Mouse (Mus musculus): Measurements from ENCODE around the gene Zfp266. TPM values are rescaled to one million over a fixed set of nuclear protein-coding genes. Genes with fewer than 3 reads are reported as not detected.
A peak's percentile ranks its signal among the peaks of the same experiment; 100 is the strongest.
"Not testable (repeated sequence)": the region's sequence is repeated elsewhere in the genome, so short reads cannot be mapped to it uniquely, and the experiment has no call there.

Gene Zfp266
- 50.7 and 56.7 TPM in 2 replicates for polyA plus RNA-seq (2014; fragmentation: Nextera tagmentation; extraction: Ambion mirVana)

- WGBS (ENCODE audit: insufficient replicate concordance) = under 1% methylated on average over 46 of the region's 46 CpGs
- Histone ChIP-seq H3K4me2 (peak within 1 kb of the TSS; percentile 88), H3K27me3 (ENCODE audit: control insufficient read depth, insufficient read depth, low read length) (no peaks in the 10 kb centered on the region), H3K9me3 (replicated peaks; ENCODE audit: control insufficient read depth, low read length) (no peaks in the 10 kb centered on the region), H3K9ac (ENCODE audit: low read depth, low read length) (peak within 1 kb of the TSS; percentile 96), H3K27ac (ENCODE audit: low read depth, low read length) (peak within 1 kb of the TSS; percentile 98), H3K4me1 (ENCODE audit: control insufficient read depth, insufficient read depth, low read length) (peaks cover 5% of the 10 kb centered on the region; the same call in 1 of the 2 replicates), H3K4me3 (ENCODE audit: low read depth, low read length) (peak within 1 kb of the TSS; percentile 91), H3K36me3 (ENCODE audit: control insufficient read depth, insufficient read depth, low read length) (peaks cover 7% of the 10 kb centered on the region; the same call in 1 of the 2 replicates)
- ATAC-seq (replicated peaks; ENCODE audit: insufficient number of reproducible peaks, low FRiP score, low TSS enrichment) = peak; percentile 86
Observed at GRCm38 (mm10) chr9:20521306-20521957, at the start of gene Zfp266. Gene Zfp266 (minus strand): TSS chr9:20521417.

GRCm38 (mm10) chr9:20565326-20566030 is 44.3 kb upstream of the Zfp266 start:
- not testable (repeated sequence) for ATAC-seq (replicated peaks; ENCODE audit: insufficient number of reproducible peaks, low FRiP score, low TSS enrichment); H3K9me3 ChIP-seq (replicated peaks; ENCODE audit: control insufficient read depth, low read length); H3K27ac ChIP-seq (ENCODE audit: low read depth, low read length); H3K36me3 ChIP-seq (ENCODE audit: control insufficient read depth, insufficient read depth, low read length); H3K4me2 ChIP-seq; H3K4me3 ChIP-seq (ENCODE audit: low read depth, low read length); H3K4me1 ChIP-seq (ENCODE audit: control insufficient read depth, insufficient read depth, low read length); H3K9ac ChIP-seq (ENCODE audit: low read depth, low read length); H3K27me3 ChIP-seq (ENCODE audit: control insufficient read depth, insufficient read depth, low read length)
- 62% methylated on average over 3 of the region's 3 CpGs for WGBS (ENCODE audit: insufficient replicate concordance)

- Histone ChIP-seq H3K36me3 (ENCODE audit: control insufficient read depth, insufficient read depth, low read length) (no peaks in the 10 kb centered on the region), H3K4me2 (no peak overlapping the region), H3K9me3 (replicated peaks; ENCODE audit: control insufficient read depth, low read length) (no peaks in the 10 kb centered on the region), H3K4me3 (ENCODE audit: low read depth, low read length) (no peak overlapping the region), H3K27me3 (ENCODE audit: control insufficient read depth, insufficient read depth, low read length) (no peaks in the 10 kb centered on the region), H3K4me1 (ENCODE audit: control insufficient read depth, insufficient read depth, low read length) (no peaks in the 10 kb centered on the region), H3K9ac (ENCODE audit: low read depth, low read length) (no peak overlapping the region), H3K27ac (ENCODE audit: low read depth, low read length) (no peak overlapping the region)
- 79% methylated on average over 5 of the region's 5 CpGs for WGBS (ENCODE audit: insufficient replicate concordance)
- no peak for ATAC-seq (replicated peaks; ENCODE audit: insufficient number of reproducible peaks, low FRiP score, low TSS enrichment)
Observed at GRCm38 (mm10) chr9:20562177-20562576, 41.0 kb upstream of the Zfp266 start.

GRCm38 (mm10) chr9:20552698-20553097 is 31.5 kb upstream of the Zfp266 start:
- Histone ChIP-seq H3K27ac (ENCODE audit: low read depth, low read length) (no peak overlapping the region), H3K4me2 (no peak overlapping the region), H3K9me3 (replicated peaks; ENCODE audit: control insufficient read depth, low read length) (no peaks in the 10 kb centered on the region), H3K9ac (ENCODE audit: low read depth, low read length) (no peak overlapping the region), H3K27me3 (ENCODE audit: control insufficient read depth, insufficient read depth, low read length) (no peaks in the 10 kb centered on the region), H3K36me3 (ENCODE audit: control insufficient read depth, insufficient read depth, low read length) (no peaks in the 10 kb centered on the region), H3K4me3 (ENCODE audit: low read depth, low read length) (no peak overlapping the region), H3K4me1 (ENCODE audit: control insufficient read depth, insufficient read depth, low read length) (no peaks in the 10 kb centered on the region)
- WGBS (ENCODE audit: insufficient replicate concordance) = 58% methylated on average over 1 of the region's 1 CpGs
- no peak for ATAC-seq (replicated peaks; ENCODE audit: insufficient number of reproducible peaks, low FRiP score, low TSS enrichment)

- ATAC-seq (replicated peaks; ENCODE audit: insufficient number of reproducible peaks, low FRiP score, low TSS enrichment) = no peak
- H3K36me3 ChIP-seq (ENCODE audit: control insufficient read depth, insufficient read depth, low read length) = no peaks in the 10 kb centered on the region
- no peaks in the 10 kb centered on the region for H3K27me3 ChIP-seq (ENCODE audit: control insufficient read depth, insufficient read depth, low read length)
- WGBS (ENCODE audit: insufficient replicate concordance) = 56% methylated on average over 5 of the region's 5 CpGs
- H3K4me1 ChIP-seq (ENCODE audit: control insufficient read depth, insufficient read depth, low read length) = no peaks in the 10 kb centered on the region
- no peak overlapping the region for H3K4me3 ChIP-seq (ENCODE audit: low read depth, low read length)
- no peaks in the 10 kb centered on the region for H3K9me3 ChIP-seq (replicated peaks; ENCODE audit: control insufficient read depth, low read length)
- H3K27ac ChIP-seq (ENCODE audit: low read depth, low read length) = no peak overlapping the region
- H3K9ac ChIP-seq (ENCODE audit: low read depth, low read length) = no peak overlapping the region
- H3K4me2 ChIP-seq = no peak overlapping the region
Observed at GRCm38 (mm10) chr9:20551781-20552275, 30.6 kb upstream of the Zfp266 start.

- 14% methylated on average over 8 of the region's 8 CpGs for WGBS (ENCODE audit: insufficient replicate concordance)
- Histone ChIP-seq H3K9me3 (replicated peaks; ENCODE audit: control insufficient read depth, low read length) (no peaks in the 10 kb centered on the region), H3K4me3 (ENCODE audit: low read depth, low read length) (peak overlapping the region; percentile 42), H3K27me3 (ENCODE audit: control insufficient read depth, insufficient read depth, low read length) (no peaks in the 10 kb centered on the region), H3K9ac (ENCODE audit: low read depth, low read length) (peak overlapping the region; percentile 73), H3K27ac (ENCODE audit: low read depth, low read length) (peak overlapping the region; percentile 81), H3K4me1 (ENCODE audit: control insufficient read depth, insufficient read depth, low read length) (no peaks in the 10 kb centered on the region), H3K4me2 (peak overlapping the region; percentile 75), H3K36me3 (ENCODE audit: control insufficient read depth, insufficient read depth, low read length) (no peaks in the 10 kb centered on the region)
- no peak for ATAC-seq (replicated peaks; ENCODE audit: insufficient number of reproducible peaks, low FRiP score, low TSS enrichment)
Observed at GRCm38 (mm10) chr9:20545151-20545550, 23.9 kb upstream of the Zfp266 start.

- Histone ChIP-seq H3K27ac (ENCODE audit: low read depth, low read length) (peak overlapping the region; percentile 81), H3K27me3 (ENCODE audit: control insufficient read depth, insufficient read depth, low read length) (no peaks in the 10 kb centered on the region), H3K4me3 (ENCODE audit: low read depth, low read length) (peak overlapping the region; percentile 42), H3K4me2 (peak overlapping the region; percentile 75), H3K9ac (ENCODE audit: low read depth, low read length) (peak overlapping the region; percentile 73), H3K4me1 (ENCODE audit: control insufficient read depth, insufficient read depth, low read length) (no peaks in the 10 kb centered on the region), H3K9me3 (replicated peaks; ENCODE audit: control insufficient read depth, low read length) (no peaks in the 10 kb centered on the region), H3K36me3 (ENCODE audit: control insufficient read depth, insufficient read depth, low read length) (no peaks in the 10 kb centered on the region)
- WGBS (ENCODE audit: insufficient replicate concordance) = 2% methylated on average over 43 of the region's 43 CpGs
- ATAC-seq (replicated peaks; ENCODE audit: insufficient number of reproducible peaks, low FRiP score, low TSS enrichment) = peak; percentile 90
Observed at GRCm38 (mm10) chr9:20544070-20544821, 23.0 kb upstream of the Zfp266 start.

GRCm38 (mm10) chr9:20543496-20543895 is 22.3 kb upstream of the Zfp266 start:
- Histone ChIP-seq H3K4me2 (no peak overlapping the region), H3K36me3 (ENCODE audit: control insufficient read depth, insufficient read depth, low read length) (no peaks in the 10 kb centered on the region), H3K27ac (ENCODE audit: low read depth, low read length) (no peak overlapping the region), H3K4me3 (ENCODE audit: low read depth, low read length) (no peak overlapping the region), H3K4me1 (ENCODE audit: control insufficient read depth, insufficient read depth, low read length) (no peaks in the 10 kb centered on the region), H3K27me3 (ENCODE audit: control insufficient read depth, insufficient read depth, low read length) (no peaks in the 10 kb centered on the region), H3K9ac (ENCODE audit: low read depth, low read length) (no peak overlapping the region), H3K9me3 (replicated peaks; ENCODE audit: control insufficient read depth, low read length) (no peaks in the 10 kb centered on the region)
- 27% methylated on average over 6 of the region's 6 CpGs for WGBS (ENCODE audit: insufficient replicate concordance)
- no peak for ATAC-seq (replicated peaks; ENCODE audit: insufficient number of reproducible peaks, low FRiP score, low TSS enrichment)

All from heart, embryonic 11.5 days (tissue).